Mouse (Mus musculus) ES-E14 (cell line): ENCODE measurements around the gene Nr2e3.

Experiments used
- HCFC1 ChIP-seq: IDR thresholded peaks from 2 replicates; pipeline ENCODE4 v1.6.1; 2012; ENCODE audit warnings: low read length, inconsistent platforms, borderline replicate concordance; ENCODE audit not compliant: insufficient read depth
- MAFK ChIP-seq: IDR thresholded peaks from 2 replicates; pipeline ENCODE4 v1.6.1; 2014; ENCODE audit warnings: mild to moderate bottlenecking, low read depth, low read length, inconsistent platforms; ENCODE audit not compliant: insufficient read depth
- ZC3H11A ChIP-seq: IDR thresholded peaks from 2 replicates; pipeline ENCODE4 v1.6.1; 2012; ENCODE audit warnings: low read depth, mild to moderate bottlenecking, inconsistent platforms, low read length, borderline replicate concordance

- TF ChIP-seq ZC3H11A (no peak), MAFK (no peak), HCFC1 (no peak)
Observed at GRCm38 (mm10) chr9:59949511-59949910, 10.9 kb downstream of the Nr2e3 start.
